Mouse (Mus musculus) adrenal gland, postnatal 10 days (tissue): ENCODE data around the gene Trim25. TPM values are rescaled to one million over a fixed set of nuclear protein-coding genes. Genes with fewer than 3 reads are reported as not detected.
"Not testable (repeated sequence)": the region's sequence is repeated elsewhere in the genome, so short reads cannot be mapped to it uniquely, and the experiment has no call there.

ENCODE experiments used
- DNase-seq: peaks from one replicate; pipeline ENCODE4 v3.0.0; 2021; ENCODE audit warnings: mixed read lengths
- total RNA-seq, 2 experiments: library from RNA; stranded (reverse); gene quantifications; 2 replicates each; pipeline ENCODE4 v1.2.3; 2021

Gene Trim25
- total RNA-seq, 2 experiments from 2014 or later, result 84.3 to 86.7 TPM

DNA sequence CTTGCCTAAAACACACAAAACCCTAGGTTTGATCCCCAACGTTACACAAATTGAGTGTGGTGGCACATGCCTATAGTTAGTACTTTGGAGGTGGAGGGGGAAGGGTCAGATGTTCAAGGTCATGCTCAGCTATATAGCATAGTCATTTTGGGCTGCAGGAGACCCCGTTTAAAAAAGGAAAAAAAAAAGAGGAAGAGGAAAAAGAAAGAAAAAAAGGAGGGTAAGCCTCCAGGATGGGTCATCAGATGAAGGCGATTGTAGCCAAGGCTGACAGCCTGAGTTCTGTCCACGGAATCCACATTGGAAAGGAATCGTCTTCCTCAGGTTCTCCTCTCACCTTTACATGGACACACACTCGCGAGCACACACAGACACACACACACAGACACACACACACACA lies 4.7 kb upstream of the Trim25 start:
- no peak for DNase-seq

DNA sequence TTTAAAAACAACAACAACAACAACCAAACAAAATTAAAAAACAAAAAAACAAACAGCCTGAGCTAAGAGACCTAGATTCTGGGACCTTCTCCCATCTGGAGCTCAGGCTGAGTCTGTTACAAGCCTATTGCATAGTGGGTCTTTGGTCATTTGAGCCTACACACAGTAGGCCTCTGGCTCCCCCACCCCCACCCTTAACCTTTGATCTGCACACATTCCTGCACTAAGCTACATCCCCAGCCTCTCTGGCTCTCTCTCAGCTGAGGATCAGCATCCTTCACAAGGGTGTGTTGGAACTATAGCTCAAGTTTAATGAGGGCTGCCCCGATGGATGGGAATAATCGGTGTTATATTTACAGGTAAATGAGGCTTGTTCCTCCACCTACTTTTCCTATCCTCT lies 3.6 kb upstream of the Trim25 start:
- no peak for DNase-seq

DNA sequence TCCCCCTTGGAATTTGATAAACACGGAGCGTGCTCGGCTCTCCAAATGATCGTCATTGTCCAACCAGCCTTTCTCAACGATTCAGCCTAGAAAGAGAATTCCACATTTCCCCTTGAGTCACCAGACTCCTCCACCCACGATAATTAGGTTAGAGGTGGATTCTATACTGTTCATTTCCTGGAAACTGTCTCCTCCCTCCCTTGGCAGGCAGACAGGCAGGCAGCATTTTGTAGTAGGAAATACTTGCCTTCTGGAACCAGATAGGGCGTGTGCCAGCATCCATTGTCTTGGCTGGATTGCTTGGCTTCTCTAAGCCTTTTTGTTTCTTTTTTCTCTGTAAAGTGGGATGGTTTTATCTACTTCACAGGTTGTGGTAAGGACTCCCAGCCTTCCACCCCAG lies 2.7 kb upstream of the Trim25 start:
- DNase-seq, result no peak

DNA sequence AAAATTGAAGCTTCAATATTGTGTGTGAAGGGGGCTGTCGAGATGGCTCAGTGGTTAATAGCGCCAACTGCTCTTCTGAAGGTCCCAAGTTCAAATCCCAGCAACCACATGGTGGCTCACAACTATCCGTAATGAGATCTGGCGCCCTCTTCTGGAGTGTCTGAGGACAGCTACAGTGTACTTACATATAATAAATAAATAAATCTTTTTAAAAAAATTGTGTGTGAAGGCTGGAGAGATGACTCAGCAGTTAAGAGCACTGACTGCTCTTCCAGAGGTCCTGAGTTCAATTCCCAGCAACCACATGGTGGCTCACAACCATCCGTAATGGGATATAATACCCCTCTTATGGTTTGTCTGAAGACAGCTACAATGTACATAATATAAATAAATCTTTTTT lies 1.8 kb upstream of the Trim25 start:
- DNase-seq, result not testable (repeated sequence)

DNA sequence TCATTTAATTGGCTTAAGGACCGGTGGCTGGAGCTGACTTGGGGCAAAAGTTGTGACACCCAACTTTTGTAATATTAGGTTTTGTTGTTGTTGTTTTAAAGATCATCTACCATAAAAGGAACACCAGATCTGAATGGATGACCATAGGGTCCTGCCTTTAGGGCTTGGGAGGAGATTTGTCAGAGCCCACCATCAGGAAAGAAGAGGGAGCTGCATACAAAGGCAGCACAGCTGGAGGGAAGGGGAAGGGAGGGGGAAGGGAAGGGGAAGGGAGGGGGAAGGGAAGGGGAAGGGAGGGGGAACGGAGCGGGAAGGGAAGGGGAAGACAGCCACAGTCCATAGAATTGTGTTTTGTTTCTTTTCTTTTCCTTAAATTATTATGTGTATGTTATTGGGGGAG lies 770 bp upstream of the Trim25 start:
- DNase-seq, result no peak

DNA sequence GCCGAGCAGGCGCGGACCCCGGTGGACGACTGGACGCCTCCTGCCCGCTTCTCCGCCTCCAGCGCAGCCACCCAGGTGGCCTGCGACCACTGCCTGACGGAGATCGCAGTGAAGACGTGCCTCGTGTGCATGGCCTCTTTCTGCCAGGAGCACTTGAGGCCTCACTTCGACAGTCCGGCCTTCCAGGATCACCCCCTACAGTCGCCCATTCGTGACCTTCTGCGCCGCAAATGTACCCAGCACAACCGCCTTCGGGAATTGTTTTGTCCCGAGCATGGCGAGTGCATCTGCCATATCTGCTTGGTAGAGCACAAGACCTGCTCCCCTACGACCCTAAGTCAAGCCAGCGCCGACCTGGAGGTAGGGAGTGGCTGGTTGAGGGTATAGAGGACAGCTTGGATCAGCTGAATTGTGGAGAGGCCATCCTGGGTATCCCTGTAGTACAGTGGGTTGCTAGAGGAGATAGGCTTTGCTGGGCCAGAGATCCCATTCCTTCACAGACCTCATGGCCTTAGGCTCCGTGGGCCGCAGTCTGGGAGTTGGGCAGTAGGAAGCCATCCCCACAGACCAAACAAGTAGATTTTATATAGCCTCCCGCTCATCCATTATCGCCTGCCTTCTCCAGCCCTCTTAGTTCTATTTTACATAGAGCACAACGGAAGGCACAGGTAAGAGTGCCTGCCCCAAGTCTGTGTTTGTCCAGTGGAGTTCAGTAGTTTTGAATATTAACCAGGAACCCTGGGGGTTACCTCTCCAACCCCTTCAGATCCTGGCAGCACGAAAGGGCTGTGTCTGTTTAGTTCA lies 749 bp downstream of the Trim25 start:
- no peak for DNase-seq

DNA sequence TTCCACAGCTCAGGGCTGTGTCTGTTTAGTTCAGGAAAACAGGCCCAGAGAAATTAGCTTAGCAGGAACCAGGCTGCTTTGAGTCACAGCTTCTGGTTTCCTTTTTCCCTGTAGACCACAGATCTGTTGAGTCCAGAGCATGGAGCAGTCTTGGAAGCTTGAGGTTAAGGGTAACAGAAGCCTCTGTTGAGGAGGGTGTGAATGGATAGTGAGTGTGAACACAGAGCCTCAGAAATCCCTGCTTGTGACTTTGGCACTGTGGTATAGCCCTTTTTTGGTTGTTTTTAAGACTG lies 1.3 kb downstream of the Trim25 start:
- DNase-seq, result no peak

DNA sequence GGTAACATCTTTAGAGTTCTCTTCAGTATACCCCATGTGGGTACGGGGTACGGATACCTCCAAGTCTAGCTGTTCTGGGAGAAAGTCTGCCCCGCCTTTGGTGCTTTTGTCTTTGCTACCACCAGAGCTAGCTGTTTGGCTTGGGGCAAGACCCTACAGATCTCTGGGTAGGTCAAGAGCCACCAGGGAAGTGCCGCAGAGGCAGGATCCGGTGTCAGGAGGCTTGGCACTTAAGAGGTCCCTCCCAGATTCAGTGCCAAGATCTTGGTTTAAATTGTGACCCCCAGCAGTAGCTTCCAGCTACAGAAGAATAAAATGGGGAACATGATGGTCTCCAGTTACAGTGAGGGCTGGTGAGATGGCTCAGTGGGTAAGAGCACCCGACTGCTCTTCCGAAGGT lies 2.4 kb downstream of the Trim25 start:
- DNase-seq, result no peak

DNA sequence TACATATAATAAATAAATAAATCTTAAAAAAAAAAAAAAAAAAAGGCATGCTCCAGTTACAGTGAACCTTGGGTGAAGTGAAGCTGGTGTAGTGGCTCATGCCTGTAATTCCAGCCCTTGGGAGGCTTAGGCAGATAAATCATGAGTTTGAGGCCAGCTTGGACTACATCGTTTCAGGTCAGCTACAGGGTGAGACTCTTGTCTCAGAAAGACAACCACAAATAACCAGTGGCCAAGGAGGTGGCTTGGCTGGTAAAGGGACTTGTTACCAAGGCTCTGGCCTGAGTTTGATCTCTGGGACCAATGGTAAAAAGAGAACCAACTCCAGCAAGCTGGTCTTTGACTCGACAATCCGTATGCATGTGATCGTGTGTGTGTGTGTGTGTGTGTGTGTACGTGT lies 2.9 kb downstream of the Trim25 start:
- no peak for DNase-seq

DNA sequence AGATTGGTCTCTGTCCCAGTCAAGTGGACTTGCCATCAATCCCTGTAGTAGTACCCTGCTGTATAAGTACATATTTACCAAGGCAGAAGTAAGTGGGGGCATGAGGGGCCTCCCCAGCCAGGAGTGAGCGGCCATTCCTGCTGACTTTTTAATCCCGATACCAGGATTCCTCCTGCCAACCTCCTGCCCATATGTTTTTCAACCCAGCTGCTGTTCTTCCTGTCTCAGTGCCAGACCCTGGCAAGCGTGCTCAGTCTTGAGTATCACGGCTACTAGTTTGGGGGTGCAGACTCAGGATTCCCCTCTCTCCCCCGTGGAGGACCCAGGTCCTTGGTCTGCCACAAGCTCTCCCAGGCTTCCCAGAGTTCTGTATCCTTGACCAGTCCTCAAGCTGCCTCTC lies 3.4 kb downstream of the Trim25 start:
- DNase-seq, result peak; percentile 49

DNA sequence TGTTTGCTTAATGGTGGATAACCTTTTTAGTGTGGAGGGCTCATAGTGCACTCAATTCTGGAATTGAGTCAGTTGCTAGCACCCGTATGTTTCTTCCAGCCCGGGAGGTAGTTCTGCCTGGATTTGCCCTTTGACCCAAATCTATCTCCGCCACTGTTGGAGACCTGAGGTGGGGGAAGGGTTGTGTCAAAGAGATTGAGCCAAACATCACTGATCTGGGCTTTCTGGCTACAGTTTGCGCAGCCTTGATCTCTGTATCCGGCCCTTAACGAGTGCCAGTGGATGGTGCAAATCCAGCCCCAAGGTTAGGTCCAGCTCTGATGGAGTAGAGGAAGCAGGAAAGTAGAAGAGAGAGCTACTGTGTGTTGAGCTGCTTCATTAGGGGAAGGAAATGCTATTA lies 3.9 kb downstream of the Trim25 start:
- DNase-seq, result peak; percentile 76

DNA sequence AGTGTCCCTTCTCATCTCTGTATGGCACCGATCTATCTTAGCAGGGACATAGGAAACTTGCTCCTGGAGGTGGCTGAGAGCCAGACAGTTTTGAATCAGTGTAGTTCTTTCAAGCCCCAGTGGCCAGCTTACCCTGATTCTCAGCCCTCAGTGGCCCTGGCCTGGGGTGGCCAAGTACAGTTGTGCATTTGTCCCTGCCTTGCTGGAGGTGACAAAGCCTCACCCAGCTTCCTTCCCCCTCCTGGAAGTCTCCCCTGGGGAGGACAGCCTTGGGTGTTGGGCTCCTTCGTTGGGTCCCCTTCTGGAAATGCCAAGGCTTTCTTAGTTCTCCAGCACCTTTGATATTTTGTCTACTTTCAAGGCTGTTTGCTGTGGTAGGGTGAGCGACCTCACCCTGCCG lies 4.5 kb downstream of the Trim25 start:
- peak; percentile 71 for DNase-seq

DNA sequence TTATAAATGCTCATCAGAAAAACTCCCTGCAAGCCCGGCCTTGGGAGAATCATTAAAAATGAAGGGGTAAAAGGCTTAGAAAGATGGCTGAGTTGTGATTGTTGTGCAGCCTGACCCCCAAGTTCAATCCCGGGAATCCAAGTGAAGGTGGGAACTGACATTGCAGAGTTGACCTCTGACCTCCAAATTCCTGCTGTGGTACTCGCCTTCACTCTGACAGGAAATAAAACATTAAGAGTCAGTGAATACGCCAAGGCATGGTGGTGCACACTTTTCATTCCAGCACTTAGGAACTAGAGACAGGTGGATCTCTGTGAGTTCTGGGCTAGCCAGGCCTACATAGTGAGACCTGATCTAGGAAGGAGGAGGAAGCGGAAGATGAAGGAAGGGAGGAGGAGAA lies 6.3 kb downstream of the Trim25 start:
- no peak for DNase-seq

DNA sequence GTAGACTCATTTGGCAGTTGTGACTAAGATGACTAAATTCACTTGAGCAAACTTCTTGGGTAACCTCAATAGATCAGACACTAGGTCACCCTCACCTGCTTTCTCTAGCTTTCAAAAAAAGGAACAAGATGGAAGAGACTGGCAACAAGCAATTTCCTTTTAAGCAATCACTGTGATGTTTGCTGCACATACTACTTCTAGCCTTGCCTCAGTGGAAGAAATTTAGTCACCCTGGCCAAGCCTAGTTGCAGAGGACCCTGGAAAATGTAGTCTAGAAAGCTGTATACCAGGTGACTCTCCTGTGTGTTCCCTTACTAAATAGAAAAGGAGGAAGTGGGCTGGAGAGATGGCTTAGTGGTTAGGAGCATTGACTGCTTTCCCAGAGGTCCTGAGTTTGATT lies 7.2 kb downstream of the Trim25 start:
- no peak for DNase-seq

DNA sequence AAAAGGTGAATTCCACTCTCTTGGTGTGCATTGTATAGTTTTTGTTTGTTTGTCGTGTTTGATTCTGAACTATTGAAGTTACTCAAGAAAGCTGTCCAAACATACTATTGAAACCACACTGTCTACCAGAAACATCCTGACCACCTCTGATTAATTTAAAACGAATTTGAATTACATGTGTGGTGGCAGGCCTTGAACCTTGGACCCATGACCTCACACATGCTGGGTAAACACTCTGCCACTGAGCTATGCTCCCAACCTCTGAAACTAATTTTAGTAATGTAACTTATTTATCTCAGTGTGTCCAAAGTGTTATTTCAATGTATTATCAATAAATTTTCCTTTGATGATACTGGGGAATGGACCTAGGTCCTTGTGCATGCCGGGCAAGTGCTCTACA lies 8.4 kb downstream of the Trim25 start:
- no peak for DNase-seq

DNA sequence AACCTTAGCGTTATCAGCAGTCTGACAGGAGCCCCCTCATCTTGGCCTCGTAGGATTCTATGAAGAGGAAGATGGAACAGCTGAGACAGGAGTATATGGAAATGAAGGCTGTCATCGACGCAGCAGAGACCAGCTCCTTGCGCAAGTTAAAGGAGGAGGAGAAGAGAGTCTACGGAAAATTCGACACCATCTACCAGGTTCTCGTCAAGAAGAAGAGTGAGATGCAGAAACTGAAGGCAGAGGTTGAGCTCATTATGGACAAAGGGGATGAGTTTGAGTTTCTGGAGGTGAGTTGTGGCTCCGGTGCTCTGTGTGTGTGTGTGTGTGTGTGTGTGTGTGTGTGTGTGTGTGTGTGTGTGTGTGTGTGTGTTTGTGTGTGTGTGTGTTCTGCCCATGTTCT lies 9.9 kb downstream of the Trim25 start:
- no peak for DNase-seq

DNA sequence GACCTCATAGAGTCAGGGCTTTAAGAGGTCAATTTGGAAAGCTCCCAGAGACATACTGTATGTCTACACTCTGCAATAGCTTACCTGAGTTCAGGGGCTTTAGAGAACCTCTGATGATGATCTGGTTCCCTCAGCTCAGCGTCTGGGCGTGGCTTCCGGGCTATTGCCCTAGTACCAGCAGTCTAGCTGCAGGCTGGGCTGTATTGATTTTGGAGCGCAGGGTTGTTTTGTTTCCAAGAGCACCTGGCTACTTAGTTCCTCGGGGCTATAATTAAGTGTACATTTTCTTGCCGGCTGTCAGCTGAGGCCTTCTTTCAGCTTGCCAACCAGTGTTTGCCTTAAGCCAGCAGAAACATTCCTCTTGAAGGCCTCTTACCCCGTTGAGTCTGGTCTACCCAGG lies 10.3 kb downstream of the Trim25 start:
- no peak for DNase-seq

DNA sequence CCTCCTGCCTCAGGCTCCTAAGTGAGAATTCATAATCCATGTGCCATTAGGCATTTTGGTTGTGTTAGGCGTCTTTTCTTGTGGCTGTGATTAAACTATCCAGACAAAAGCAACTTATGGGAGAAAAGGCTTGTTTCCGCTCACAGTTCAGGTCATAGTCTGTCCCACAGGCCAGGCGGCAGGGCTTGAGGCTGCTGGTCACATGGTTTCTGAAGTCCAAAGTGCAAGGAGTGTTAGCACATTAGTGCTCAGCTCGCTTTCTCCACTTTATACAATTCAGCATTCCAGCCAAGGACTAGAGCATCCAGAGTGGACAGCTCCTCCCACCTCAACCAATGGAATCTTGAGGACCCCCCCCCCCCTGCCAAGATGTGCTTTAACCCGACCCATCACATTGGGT lies 13.1 kb downstream of the Trim25 start:
- no peak for DNase-seq

DNA sequence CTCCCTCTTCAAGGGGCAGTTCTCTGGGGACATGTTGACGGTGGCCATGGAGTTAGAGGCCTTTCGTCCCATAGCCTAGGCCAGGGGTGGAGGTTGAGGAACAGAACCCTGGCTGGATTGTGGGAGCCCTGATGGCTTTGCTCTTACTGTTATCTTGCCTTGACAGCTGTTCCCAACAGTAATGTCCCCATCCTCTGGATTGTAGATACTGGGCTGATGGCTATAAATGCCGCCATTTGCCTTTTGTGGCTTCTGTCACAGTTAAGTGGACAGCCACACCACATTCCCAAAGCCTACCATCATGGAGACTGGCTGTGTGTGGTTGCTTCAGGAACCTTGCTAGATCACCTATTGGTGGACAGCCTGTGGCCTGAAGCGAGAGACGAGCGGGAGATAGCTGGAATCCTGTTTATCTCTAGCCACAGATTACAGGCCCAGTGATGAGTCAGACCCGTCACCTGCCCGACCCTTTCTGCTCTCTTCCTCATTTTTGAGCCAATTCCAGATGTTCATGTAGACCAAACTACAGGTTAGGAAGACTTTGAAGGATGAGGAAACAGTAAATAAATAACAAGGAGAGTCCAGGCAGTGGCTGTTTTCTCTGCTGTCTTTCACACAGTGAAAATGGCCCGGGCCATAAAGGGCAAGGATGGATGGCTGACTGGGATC lies 18.5 kb downstream of the Trim25 start:
- DNase-seq, result no peak

DNA sequence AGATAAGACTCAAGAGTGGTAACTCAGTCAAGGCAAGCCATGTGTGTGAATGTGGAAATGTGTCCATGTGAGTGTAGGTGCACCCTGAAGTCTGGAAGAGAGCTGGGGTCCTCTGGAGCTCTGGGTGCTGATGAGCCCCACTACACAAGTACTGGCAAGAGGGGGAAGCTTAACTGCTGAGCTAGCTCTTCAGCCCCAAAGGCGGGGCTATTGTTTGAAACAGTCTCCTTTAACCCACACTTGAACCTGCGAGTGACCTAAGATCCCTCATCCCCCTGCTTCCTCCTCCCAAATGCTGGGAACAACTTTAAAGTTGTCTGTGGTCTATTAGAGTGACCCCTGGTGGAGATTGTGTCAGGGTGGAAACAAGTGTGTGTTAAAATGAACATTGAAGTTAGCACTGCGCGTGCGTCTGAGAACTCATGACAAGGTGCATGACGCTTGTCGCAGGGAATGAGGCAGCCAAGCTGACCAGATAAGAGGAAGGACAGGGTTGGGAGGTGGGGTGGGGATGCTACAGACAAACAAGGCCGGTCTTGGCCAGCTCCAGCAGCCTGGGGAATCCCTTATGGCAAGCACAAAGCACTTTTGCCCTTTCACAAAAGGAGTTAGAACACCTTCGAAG lies 21.6 kb downstream of the Trim25 start:
- DNase-seq, result peak; percentile 62

DNA sequence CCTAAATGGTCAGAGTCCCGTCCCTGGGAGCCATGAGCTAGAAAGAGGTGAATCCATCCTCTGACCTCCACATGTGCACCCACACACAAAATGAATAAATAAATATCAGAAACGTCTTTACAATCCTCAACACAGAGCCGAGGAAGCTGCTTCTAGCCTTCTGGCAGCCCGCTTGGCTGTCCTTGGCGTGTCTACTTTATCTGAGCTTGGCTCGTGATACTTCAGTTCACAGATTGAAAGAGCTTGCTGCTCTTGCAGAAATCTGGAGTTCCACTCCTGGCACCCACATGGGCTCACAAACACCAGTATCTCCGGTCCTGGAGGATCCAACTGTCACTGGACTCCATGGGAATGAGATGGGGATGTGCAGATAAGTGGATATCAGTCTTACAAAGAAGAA lies 22.5 kb downstream of the Trim25 start:
- peak; percentile 60 for DNase-seq

DNA sequence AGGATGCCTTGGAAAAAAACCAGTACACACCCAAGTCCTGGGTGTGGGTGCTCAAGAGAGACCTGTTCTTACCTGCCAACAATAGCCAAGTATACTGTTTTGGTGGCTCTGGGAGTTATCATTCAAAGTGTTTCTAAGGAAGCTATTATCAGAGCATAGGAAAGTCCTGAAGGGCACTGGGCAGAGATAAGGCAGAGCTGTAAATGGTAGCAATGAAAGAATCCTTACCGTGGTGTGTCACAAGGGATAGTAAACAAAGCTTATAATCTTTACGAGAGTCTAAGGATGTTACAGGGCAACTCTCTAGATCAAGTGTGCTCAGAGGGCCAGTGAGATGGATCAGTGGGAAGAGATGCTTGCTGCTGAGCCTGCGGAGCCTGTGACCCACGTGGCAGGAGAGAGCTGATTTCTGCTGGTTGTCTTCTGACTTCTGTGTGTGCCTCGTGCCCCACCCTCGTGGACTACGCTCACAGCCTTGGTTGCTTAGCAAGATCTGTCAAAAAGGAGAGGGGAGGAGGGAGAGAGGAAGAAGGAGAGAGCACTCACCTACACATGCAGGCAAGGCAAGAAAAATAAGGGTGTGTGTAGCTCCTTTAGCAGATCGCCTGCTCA lies 23.1 kb downstream of the Trim25 start:
- DNase-seq, result no peak

DNA sequence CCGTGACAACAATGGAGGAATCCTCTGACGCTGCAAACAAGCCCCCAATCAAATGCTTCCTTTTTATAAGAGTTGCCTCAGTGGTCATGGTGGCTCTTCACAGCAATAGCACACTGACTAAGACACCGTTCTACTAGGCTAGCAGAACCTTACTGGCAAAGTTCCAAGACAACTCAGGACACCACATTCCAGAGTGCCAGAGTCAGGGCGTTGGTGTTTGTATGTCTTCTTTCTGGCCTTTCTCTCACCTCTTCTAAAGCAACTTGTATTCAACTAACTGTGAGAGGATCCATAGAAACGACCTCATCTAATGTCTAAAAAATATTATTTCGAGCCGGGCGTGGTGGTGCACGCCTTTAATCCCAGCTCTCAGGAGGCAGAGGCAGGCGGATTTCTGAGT lies 24.3 kb downstream of the Trim25 start:
- DNase-seq, result no peak
